Mouse (Mus musculus) midbrain, embryonic 14.5 days (tissue): Measurements from ENCODE around the gene Nek2. TPM values are rescaled to one million over a fixed set of nuclear protein-coding genes. Genes with fewer than 3 reads are reported as not detected.

Experiments used
- ATAC-seq: fragments of 200-750 bp; cut with Nextera tagmentation; 2 replicates; pipeline ENCODE4 v1.8.0; 2017; ENCODE audit warnings: moderate number of reproducible peaks, moderate library complexity; ENCODE audit not compliant: low FRiP score, low TSS enrichment
- DNase-seq: peaks from one replicate; pipeline ENCODE4 v3.0.0-alpha.2; 2015
- H3K27ac ChIP-seq: fragments of 300-500 bp; sonication (generic); replicated peaks from 2 replicates; pipeline ENCODE4 v1.5.1; 2014; ENCODE audit warnings: mild to moderate bottlenecking, low read depth, low read length, moderate library complexity
- H3K27me3 ChIP-seq: fragments of 300-500 bp; sonication (generic); 2 replicates; pipeline ENCODE4 v1.6.1; 2014; ENCODE audit warnings: low read length, control low read depth, mixed read lengths; ENCODE audit not compliant: control insufficient read depth, insufficient read depth
- H3K36me3 ChIP-seq: fragments of 300-500 bp; sonication (generic); 2 replicates; pipeline ENCODE4 v1.6.1; 2014; ENCODE audit warnings: low read length, control low read depth; ENCODE audit not compliant: control insufficient read depth, insufficient read depth
- H3K4me1 ChIP-seq: fragments of 300-500 bp; sonication (generic); 2 replicates; pipeline ENCODE4 v1.6.1; 2014; ENCODE audit warnings: mild to moderate bottlenecking, antibody characterized with exemption, low read length, control low read depth; ENCODE audit not compliant: control insufficient read depth, insufficient read depth
- H3K4me2 ChIP-seq: fragments of 300-500 bp; sonication (generic); 2 replicates; pipeline ENCODE4 v1.6.1; 2014; ENCODE audit warnings: mild to moderate bottlenecking, low read length, moderate library complexity
- H3K4me3 ChIP-seq: fragments of 300-500 bp; sonication (generic); replicated peaks from 2 replicates; pipeline ENCODE4 v1.5.1; 2014; ENCODE audit warnings: low read depth, low read length
- H3K9ac ChIP-seq: fragments of 300-500 bp; sonication (generic); replicated peaks from 2 replicates; pipeline ENCODE4 v1.6.1; 2014; ENCODE audit warnings: mild to moderate bottlenecking, low read length, moderate library complexity
- H3K9me3 ChIP-seq: fragments of 300-500 bp; sonication (generic); 2 replicates; pipeline ENCODE4 v1.6.1; 2016; ENCODE audit warnings: low read length, control low read depth, mixed read lengths; ENCODE audit not compliant: control insufficient read depth
- WGBS: fragments of 180-500 bp; shearing (Covaris S2); extraction: QIAGEN DNeasy Blood & Tissue Kit; methylation state at CpG from one replicate; pipeline ENCODE4 v1.1.7; 2014; 5-methylcytosine and 5-hydroxymethylcytosine counted together
- polyA plus RNA-seq: library from polyadenylated mRNA; unstranded; fragments of >200 nt; fragmentation: Nextera tagmentation; extraction: Ambion mirVana; gene quantifications from 2 replicates; pipeline ENCODE4 v1.2.1, GENCODE M21; 2014

Gene Nek2
- polyA plus RNA-seq, 1 experiment from 2014 or later = 10.5 TPM

GRCm38 (mm10) chr1:191819026-191819425 is 2.2 kb upstream of the Nek2 start:
- Histone ChIP-seq H3K4me3 (no peak overlapping the region), H3K4me1 (no peaks in the 10 kb centered on the region), H3K9ac (no peak overlapping the region), H3K36me3 (no peaks in the 10 kb centered on the region), H3K27me3 (no peaks in the 10 kb centered on the region), H3K27ac (no peak overlapping the region), H3K9me3 (no peaks in the 10 kb centered on the region), H3K4me2 (no peak overlapping the region)
- ATAC-seq (no peak), DNase-seq (no peak)

GRCm38 (mm10) chr1:191820951-191821325 is 306 bp upstream of the Nek2 start:
- no peak overlapping the region for H3K27ac ChIP-seq
- no peaks in the 10 kb centered on the region for H3K9me3 ChIP-seq

GRCm38 (mm10) chr1:191829124-191829523 is 7.9 kb downstream of the Nek2 start:
- Histone ChIP-seq H3K4me2 (no peak overlapping the region), H3K27ac (no peak overlapping the region), H3K9me3 (no peaks in the 10 kb centered on the region), H3K9ac (no peak overlapping the region), H3K27me3 (no peaks in the 10 kb centered on the region), H3K4me3 (no peak overlapping the region), H3K36me3 (peaks cover 23% of the 10 kb centered on the region), H3K4me1 (no peaks in the 10 kb centered on the region)
- WGBS = 92% methylated on average over 3 of the region's 3 CpGs
- no peak for ATAC-seq
- no peak for DNase-seq

More at GRCm38 (mm10) chr1:191820951-191821325, 306 bp upstream of the Nek2 start:
- Histone ChIP-seq H3K4me3 (peak overlapping the region; percentile 69), H3K4me2 (peak overlapping the region; percentile 91), H3K4me1 (no peaks in the 10 kb centered on the region), H3K36me3 (no peaks in the 10 kb centered on the region), H3K27me3 (no peaks in the 10 kb centered on the region), H3K9ac (peak overlapping the region; percentile 55)
- DNase-seq (no peak), ATAC-seq (peak; percentile 59; the same call in 1 of the 2 replicates)
- WGBS = under 1% methylated on average over 15 of the region's 15 CpGs

GRCm38 (mm10) chr1:191833396-191833795 is 12.2 kb downstream of the Nek2 start:
- Histone ChIP-seq H3K27ac (no peak overlapping the region), H3K4me2 (no peak overlapping the region), H3K9ac (no peak overlapping the region), H3K9me3 (no peaks in the 10 kb centered on the region), H3K27me3 (no peaks in the 10 kb centered on the region), H3K4me3 (no peak overlapping the region), H3K36me3 (0 out of 2 replicates have a peak, but pooled peaks cover 11% of the 10 kb centered on the region), H3K4me1 (no peaks in the 10 kb centered on the region)
- no peak for ATAC-seq
- DNase-seq = no peak
- WGBS = 97% methylated on average over 6 of the region's 6 CpGs

- Histone ChIP-seq H3K36me3 (0 out of 2 replicates have a peak, but pooled peaks cover 11% of the 10 kb centered on the region), H3K9ac (no peak overlapping the region), H3K27ac (no peak overlapping the region), H3K9me3 (no peaks in the 10 kb centered on the region), H3K27me3 (no peaks in the 10 kb centered on the region), H3K4me2 (no peak overlapping the region), H3K4me1 (no peaks in the 10 kb centered on the region), H3K4me3 (no peak overlapping the region)
- ATAC-seq = no peak
- 16% methylated on average over 19 of the region's 19 CpGs for WGBS
- peak; percentile 87 for DNase-seq
Observed at GRCm38 (mm10) chr1:191834825-191835224, 13.6 kb downstream of the Nek2 start.

- no peak for ATAC-seq
- 56% methylated on average over 5 of the region's 5 CpGs for WGBS
Observed at GRCm38 (mm10) chr1:191836318-191836985, 15.2 kb downstream of the Nek2 start.

GRCm38 (mm10) chr1:191837691-191838090 is 16.4 kb downstream of the Nek2 start:
- no peak for ATAC-seq
- Histone ChIP-seq H3K9ac (no peak overlapping the region), H3K27me3 (no peaks in the 10 kb centered on the region), H3K4me1 (no peaks in the 10 kb centered on the region), H3K9me3 (no peaks in the 10 kb centered on the region), H3K27ac (no peak overlapping the region), H3K36me3 (no peaks in the 10 kb centered on the region), H3K4me2 (no peak overlapping the region), H3K4me3 (no peak overlapping the region)
- 87% methylated on average over 3 of the region's 3 CpGs for WGBS
- no peak for DNase-seq

More at GRCm38 (mm10) chr1:191836318-191836985, 15.2 kb downstream of the Nek2 start:
- Histone ChIP-seq H3K4me1 (no peaks in the 10 kb centered on the region), H3K9ac (no peak overlapping the region), H3K27ac (no peak overlapping the region), H3K9me3 (no peaks in the 10 kb centered on the region), H3K4me2 (no peak overlapping the region), H3K27me3 (no peaks in the 10 kb centered on the region), H3K36me3 (no peaks in the 10 kb centered on the region), H3K4me3 (no peak overlapping the region)
- no peak for DNase-seq

- DNase-seq (peak; percentile 34), ATAC-seq (no peak)
- no peak overlapping the region for H3K4me3 ChIP-seq
- no peaks in the 10 kb centered on the region for H3K36me3 ChIP-seq
- H3K9me3 ChIP-seq = no peaks in the 10 kb centered on the region
- 49% methylated on average over 17 of the region's 17 CpGs for WGBS
- H3K9ac ChIP-seq = 0 out of 2 replicates have a peak overlapping the region, but pooled peaks have one; percentile 12
- H3K4me1 ChIP-seq = no peaks in the 10 kb centered on the region
- H3K27ac ChIP-seq = 0 out of 2 replicates have a peak overlapping the region, but pooled peaks have one; percentile 13
- no peaks in the 10 kb centered on the region for H3K27me3 ChIP-seq
- no peak overlapping the region for H3K4me2 ChIP-seq
Observed at GRCm38 (mm10) chr1:191838994-191839741, 17.9 kb downstream of the Nek2 start.
